Comparison of ENCODE assay signal across 8 mouse cellular contexts in genomic region chr10:81025047-81025621, GRCm38 (mm10). TPM values are rescaled to one million over a fixed set of nuclear protein-coding genes. Genes with fewer than 3 reads are reported as not detected.
DNase-seq lines count a peak whose midpoint lies in the region; ATAC-seq lines count a peak whose summit lies in the region.

No protein-coding gene starts in this region.

- intact Hi-C loops in gastrocnemius, postnatal 36 days (cut with DNase I): no loop called here

- no peak overlapping the region for H3K9ac ChIP-seq in liver, embryonic 11.5 days (ENCODE audit: low read depth, low read length)
- peak overlapping the region; percentile 66 for H3K9ac ChIP-seq in hindbrain, embryonic 11.5 days (ENCODE audit: low read depth, low read length)
- H3K9ac ChIP-seq in midbrain, embryonic 16.5 days (ENCODE audit: low read depth, low read length): peak overlapping the region; percentile 94

- 2% methylated on average over 43 of the region's 43 CpGs for WGBS in liver, embryonic 11.5 days
- WGBS in hindbrain, embryonic 11.5 days: 2% methylated on average over 24 of the region's 43 CpGs
- 1% methylated on average over 43 of the region's 43 CpGs for WGBS in midbrain, embryonic 16.5 days

- H3K27ac ChIP-seq in liver, embryonic 11.5 days (ENCODE audit: low read depth, low read length): no peak overlapping the region
- H3K27ac ChIP-seq in hindbrain, embryonic 11.5 days (ENCODE audit: low read depth, low read length): no peak overlapping the region
- peak overlapping the region; percentile 43 for H3K27ac ChIP-seq in midbrain, embryonic 16.5 days (ENCODE audit: low read length)

- peak overlapping the region; percentile 31; the same call in 1 of the 2 replicates for H3K4me3 ChIP-seq in liver, embryonic 11.5 days (ENCODE audit: low read depth, low read length)
- H3K4me3 ChIP-seq in hindbrain, embryonic 11.5 days (ENCODE audit: low read depth, low read length): peak overlapping the region; percentile 42
- H3K4me3 ChIP-seq in midbrain, embryonic 16.5 days (ENCODE audit: low read depth, low read length): peak overlapping the region; percentile 62

- peak overlapping the region; percentile 60 for H3K4me2 ChIP-seq in liver, embryonic 11.5 days
- H3K4me2 ChIP-seq in hindbrain, embryonic 11.5 days (replicated peaks; ENCODE audit: low read depth, low read length): peak overlapping the region; percentile 71
- H3K4me2 ChIP-seq in midbrain, embryonic 16.5 days (ENCODE audit: low read length): peak overlapping the region; percentile 93

- H3K4me1 ChIP-seq in liver, embryonic 11.5 days (replicated peaks; ENCODE audit: control insufficient read depth, insufficient read depth, low read length): peaks cover 8% of the 10 kb centered on the region
- H3K4me1 ChIP-seq in hindbrain, embryonic 11.5 days (replicated peaks; ENCODE audit: control insufficient read depth, insufficient read depth, low read length): no peaks in the 10 kb centered on the region
- peaks cover 30% of the 10 kb centered on the region for H3K4me1 ChIP-seq in midbrain, embryonic 16.5 days (ENCODE audit: control insufficient read depth, insufficient read depth, low read length)

- ATAC-seq in liver, embryonic 11.5 days (replicated peaks; ENCODE audit: low FRiP score): 0 out of 2 replicates have a peak, but pooled peaks have one; percentile 12
- peak; percentile 55 for ATAC-seq in hindbrain, embryonic 11.5 days (ENCODE audit: low FRiP score)
- peak; percentile 52 for ATAC-seq in midbrain, embryonic 16.5 days
- ATAC-seq in megakaryocyte-erythroid progenitor cell, adult 5-6 weeks (replicated peaks; ENCODE audit: low FRiP score, low TSS enrichment, poor library complexity, severe bottlenecking): no peak

- DNase-seq in liver, embryonic 11.5 days (ENCODE audit: low spot score): no peak
- no peak for DNase-seq in liver
- DNase-seq in cerebellum, postnatal 25 days: peak; percentile 68 to 74
- no peak for DNase-seq in hindbrain, embryonic 11.5 days (ENCODE audit: low spot score)
- DNase-seq in gastrocnemius, postnatal 36 days: no peak
- no peak for DNase-seq in gastrocnemius, adult 8-10 months (ENCODE audit: low spot score in 2 of 2)

- H3K36me3 ChIP-seq in liver, embryonic 11.5 days (ENCODE audit: control insufficient read depth, insufficient read depth, low read length): no peaks in the 10 kb centered on the region
- no peaks in the 10 kb centered on the region for H3K36me3 ChIP-seq in hindbrain, embryonic 11.5 days (ENCODE audit: control insufficient read depth, insufficient read depth, low read length)
- 0 out of 2 replicates have a peak, but pooled peaks cover 2% of the 10 kb centered on the region for H3K36me3 ChIP-seq in midbrain, embryonic 16.5 days (ENCODE audit: control insufficient read depth, insufficient read depth, low read length)

- peaks cover 50% of the 10 kb centered on the region for H3K27me3 ChIP-seq in liver, embryonic 11.5 days (replicated peaks; ENCODE audit: control insufficient read depth, insufficient read depth, low read length)
- H3K27me3 ChIP-seq in hindbrain, embryonic 11.5 days (ENCODE audit: control insufficient read depth, insufficient read depth, low read length): peaks cover 13% of the 10 kb centered on the region
- no peaks in the 10 kb centered on the region for H3K27me3 ChIP-seq in midbrain, embryonic 16.5 days (ENCODE audit: control insufficient read depth, insufficient read depth, low read depth, low read length)

- H3K9me3 ChIP-seq in liver, embryonic 11.5 days (ENCODE audit: control insufficient read depth, low read length): no peaks in the 10 kb centered on the region
- H3K9me3 ChIP-seq in hindbrain, embryonic 11.5 days (ENCODE audit: control insufficient read depth, low read length): no peaks in the 10 kb centered on the region
- no peaks in the 10 kb centered on the region for H3K9me3 ChIP-seq in midbrain, embryonic 16.5 days (replicated peaks; ENCODE audit: control insufficient read depth, low read length, poor library complexity, severe bottlenecking)

RNA-seq across cellular contexts. Expression of gene Diras1, which starts 0.3 kb away (rescaled TPM):
- polyA plus RNA-seq in liver, embryonic 11.5 days (2014; fragmentation: Nextera tagmentation; extraction: Ambion mirVana): 0.45 TPM in 1 of 2 replicates, not detected in the other
- polyA plus RNA-seq in hindbrain, embryonic 11.5 days (2014; fragmentation: Nextera tagmentation; extraction: Ambion mirVana): 3.4 and 5.8 TPM in 2 replicates
- polyA plus RNA-seq in midbrain, embryonic 16.5 days (2015; fragmentation: Nextera tagmentation; extraction: Ambion mirVana): 71.7 and 88.1 TPM in 2 replicates
- under 1 TPM in 1 of 2 experiments, not detected in 1; 0.08 TPM for total RNA-seq in gastrocnemius, postnatal 36 days (2021)
- total RNA-seq in gastrocnemius, adult 8-10 months (2022): under 1 TPM in 1 of 4 experiments, not detected in 3; 0.24 TPM
- not detected in 2 replicates for total RNA-seq in megakaryocyte-erythroid progenitor cell, adult 5-6 weeks (2014; fragmentation: Nextera tagmentation)
- total RNA-seq in megakaryocyte-erythroid progenitor cell, adult 5-6 weeks (2017): not detected in 2 replicates

RNA-seq across cellular contexts. Expression of gene Gng7, which starts 10.4 kb away (rescaled TPM):
- 1.8 and 2.1 TPM in 2 replicates for polyA plus RNA-seq in liver, embryonic 11.5 days (2014; fragmentation: Nextera tagmentation; extraction: Ambion mirVana)
- polyA plus RNA-seq in hindbrain, embryonic 11.5 days (2014; fragmentation: Nextera tagmentation; extraction: Ambion mirVana): 6.6 and 7.2 TPM in 2 replicates
- polyA plus RNA-seq in midbrain, embryonic 16.5 days (2015; fragmentation: Nextera tagmentation; extraction: Ambion mirVana): 21.5 and 25.6 TPM in 2 replicates
- total RNA-seq in gastrocnemius, postnatal 36 days (2021): under 1 TPM; 0.57 to 0.64 TPM
- total RNA-seq in gastrocnemius, adult 8-10 months (2022): 1 to 10 TPM; 1.1 to 2.7 (median 1.7) TPM
- total RNA-seq in megakaryocyte-erythroid progenitor cell, adult 5-6 weeks (2014; fragmentation: Nextera tagmentation): 1.5 and 3.6 TPM in 2 replicates
- 0.14 and 0.46 TPM in 2 replicates for total RNA-seq in megakaryocyte-erythroid progenitor cell, adult 5-6 weeks (2017)

RNA-seq across cellular contexts. Expression of gene Slc39a3, which starts 12.1 kb away (rescaled TPM):
- polyA plus RNA-seq in liver, embryonic 11.5 days (2014; fragmentation: Nextera tagmentation; extraction: Ambion mirVana): 9.1 and 9.4 TPM in 2 replicates
- 9.2 and 11.0 TPM in 2 replicates for polyA plus RNA-seq in hindbrain, embryonic 11.5 days (2014; fragmentation: Nextera tagmentation; extraction: Ambion mirVana)
- polyA plus RNA-seq in midbrain, embryonic 16.5 days (2015; fragmentation: Nextera tagmentation; extraction: Ambion mirVana): 52.8 and 55.7 TPM in 2 replicates
- total RNA-seq in gastrocnemius, postnatal 36 days (2021): 10 to 100 TPM; 11.7 to 12.0 TPM
- 10 to 100 TPM; 12.9 to 15.3 (median 13.9) TPM for total RNA-seq in gastrocnemius, adult 8-10 months (2022)
- 7.0 TPM in 2 replicates for total RNA-seq in megakaryocyte-erythroid progenitor cell, adult 5-6 weeks (2014; fragmentation: Nextera tagmentation)
- 3.4 and 7.2 TPM in 2 replicates for total RNA-seq in megakaryocyte-erythroid progenitor cell, adult 5-6 weeks (2017)

RNA-seq across cellular contexts. Expression of gene Sgta, which starts 34.8 kb away (rescaled TPM):
- polyA plus RNA-seq in liver, embryonic 11.5 days (2014; fragmentation: Nextera tagmentation; extraction: Ambion mirVana): 147 and 153 TPM in 2 replicates
- polyA plus RNA-seq in hindbrain, embryonic 11.5 days (2014; fragmentation: Nextera tagmentation; extraction: Ambion mirVana): 200 and 210 TPM in 2 replicates
- 324 and 340 TPM in 2 replicates for polyA plus RNA-seq in midbrain, embryonic 16.5 days (2015; fragmentation: Nextera tagmentation; extraction: Ambion mirVana)
- total RNA-seq in gastrocnemius, postnatal 36 days (2021): 10 to 100 TPM; 86.2 to 89.5 TPM
- total RNA-seq in gastrocnemius, adult 8-10 months (2022): 100 to 1,000 TPM in 3 of 4 experiments, 10 to 100 TPM in 1; 99.1 to 108 (median 105) TPM
- total RNA-seq in megakaryocyte-erythroid progenitor cell, adult 5-6 weeks (2014; fragmentation: Nextera tagmentation): 59.4 and 61.4 TPM in 2 replicates
- 34.2 and 41.6 TPM in 2 replicates for total RNA-seq in megakaryocyte-erythroid progenitor cell, adult 5-6 weeks (2017)

RNA-seq across cellular contexts. Expression of gene Thop1, which starts 44.7 kb away (rescaled TPM):
- 80.3 and 84.0 TPM in 2 replicates for polyA plus RNA-seq in liver, embryonic 11.5 days (2014; fragmentation: Nextera tagmentation; extraction: Ambion mirVana)
- polyA plus RNA-seq in hindbrain, embryonic 11.5 days (2014; fragmentation: Nextera tagmentation; extraction: Ambion mirVana): 44.1 and 46.4 TPM in 2 replicates
- 47.3 and 51.6 TPM in 2 replicates for polyA plus RNA-seq in midbrain, embryonic 16.5 days (2015; fragmentation: Nextera tagmentation; extraction: Ambion mirVana)
- 10 to 100 TPM; 20.3 to 24.9 TPM for total RNA-seq in gastrocnemius, postnatal 36 days (2021)
- 10 to 100 TPM; 21.7 to 24.1 (median 22.9) TPM for total RNA-seq in gastrocnemius, adult 8-10 months (2022)
- total RNA-seq in megakaryocyte-erythroid progenitor cell, adult 5-6 weeks (2014; fragmentation: Nextera tagmentation): 40.7 and 52.0 TPM in 2 replicates
- total RNA-seq in megakaryocyte-erythroid progenitor cell, adult 5-6 weeks (2017): 46.0 and 58.3 TPM in 2 replicates

Comparison
In these comparisons a context has a peak if more than half of its experiments do, and no peak if none do; other contexts are left out.
1. DNase-seq: peak in cerebellum, postnatal 25 days (2 of 2); none in liver, embryonic 11.5 days (single experiment), liver (single experiment), hindbrain, embryonic 11.5 days (single experiment), gastrocnemius, postnatal 36 days (0 of 2) and gastrocnemius, adult 8-10 months (0 of 2).
2. Peak in every context shown above with its lines, with median percentiles within 50 percentile points of each other: H3K4me2 ChIP-seq and H3K4me3 ChIP-seq.